Mouse (Mus musculus) Patski (cell line): ENCODE data around the gene Ppp1r13b. TPM values are rescaled to one million over a fixed set of nuclear protein-coding genes. Genes with fewer than 3 reads are reported as not detected.

Experiments
- ATAC-seq: fragments of 100-300 bp; one replicate; pipeline ENCODE4 v1.8.0; 2021
- CTCF ChIA-PET: fragments of 350-600 bp; sonication (Branson Sonifier 250); formaldehyde crosslinking; loops from one replicate; lab custom pipeline; 2022; ENCODE audit warnings: inconsistent platforms; lab: Charles Lee
- POLR2A ChIA-PET: fragments of 350-600 bp; sonication (Branson Sonifier 250); formaldehyde crosslinking; loops from one replicate; lab custom pipeline; 2022; ENCODE audit warnings: antibody characterized with exemption, inconsistent platforms; lab: Charles Lee
- DNase-seq: peaks from one replicate; pipeline ENCODE4 v3.0.0-alpha.2; 2011; ENCODE audit warnings: low read depth, low spot score
- H3K27me3 ChIP-seq: fragments of 371-371 bp; one replicate; pipeline ENCODE4 v1.5.1; 2021
- CTCF ChIP-seq: fragments of 100-300 bp; IDR thresholded peaks from one replicate; pipeline ENCODE4 v1.5.1; 2021
- in situ Hi-C: fragments of 300-500 bp; cut with MboI; formaldehyde crosslinking; loops from 3 replicates; pipeline ENCODE4 v1.11.1; 2018; ENCODE audit warnings: low pct_unique_long_range_greater_than_20kb, mixed read lengths
- polyA plus RNA-seq: library from polyadenylated mRNA; unstranded; gene quantifications from one replicate; pipeline ENCODE4 v1.2.3, GENCODE M21; 2021

The Ppp1r13b gene
- polyA plus RNA-seq, 1 experiment from 2014 or later, result 6.9 TPM

DNA sequence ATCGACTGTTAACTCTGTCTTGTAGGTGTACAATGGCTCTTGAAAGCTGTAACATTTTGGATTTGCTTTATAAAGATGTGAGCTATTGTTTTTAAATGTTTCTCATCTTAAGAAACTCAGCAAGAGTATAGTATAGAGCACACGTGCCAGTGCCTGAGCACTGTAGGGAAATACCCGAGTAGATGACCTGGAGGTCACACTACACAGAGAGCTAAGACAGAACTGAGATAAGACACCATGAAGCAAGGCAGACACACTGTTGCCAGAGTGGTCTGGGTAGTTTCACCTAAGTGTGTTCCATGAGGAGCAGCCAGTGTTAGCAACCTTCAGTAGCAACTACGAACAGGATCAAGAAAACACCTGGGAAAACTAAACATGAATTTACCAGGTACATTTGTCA is 25.1 kb downstream of the Ppp1r13b start:
- ChIA-PET CTCF (no interaction called here), POLR2A (no interaction called here)
- ATAC-seq (no peak), DNase-seq (no peak)
- no peaks in the 10 kb centered on the region for H3K27me3 ChIP-seq
- in situ Hi-C loops, result no loop called here
- TF ChIP-seq CTCF, result no peak

DNA sequence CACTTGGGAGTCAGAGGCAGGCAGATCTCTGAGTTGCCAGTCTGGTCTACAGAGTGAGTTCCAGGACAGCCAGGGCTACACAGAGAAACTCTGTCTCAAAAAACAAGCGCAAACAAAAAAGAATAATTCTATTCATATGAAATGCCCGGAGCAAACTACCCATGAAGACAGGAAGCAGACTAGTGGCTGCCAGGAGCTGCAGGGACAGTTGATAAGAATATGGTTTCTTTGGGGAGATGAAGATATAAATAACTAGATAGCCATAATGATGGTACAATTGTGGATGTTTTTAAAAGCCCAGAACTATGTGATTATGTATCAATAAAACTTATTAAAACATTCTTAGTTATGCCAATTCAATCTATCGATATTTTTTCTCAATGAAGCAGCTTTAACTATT is 25.9 kb downstream of the Ppp1r13b start:
- no peaks in the 10 kb centered on the region for H3K27me3 ChIP-seq
- DNase-seq (no peak), ATAC-seq (no peak)
- in situ Hi-C loops, result no loop called here
- TF ChIP-seq CTCF, result no peak
- CTCF ChIA-PET, result no interaction called here
- POLR2A ChIA-PET, result no interaction called here

DNA sequence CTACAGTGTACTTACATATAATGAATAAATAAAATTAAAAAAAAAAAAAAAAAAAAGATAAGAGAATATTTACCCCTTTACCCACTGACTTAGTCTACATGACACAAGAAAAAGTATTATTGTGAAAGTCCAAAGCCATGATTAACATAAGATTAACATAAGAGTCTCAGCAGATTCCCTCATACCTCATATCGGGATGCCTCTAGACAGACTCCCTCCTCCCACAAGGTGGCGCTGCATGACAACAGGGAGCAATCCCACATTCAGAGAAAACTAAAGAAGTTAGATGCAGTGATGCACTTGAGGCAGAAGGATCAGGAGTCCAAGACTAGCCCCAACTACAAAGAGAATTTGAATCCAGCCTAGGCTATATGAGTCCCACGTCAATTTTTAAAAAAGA is 29.7 kb downstream of the Ppp1r13b start:
- in situ Hi-C loops, result loop anchor here (5.0 kb wide), 2 partner anchors 74 to 209 kb away; no protein-coding TSS in a partner anchor
- ChIA-PET POLR2A (no interaction called here), CTCF (no interaction called here)
- TF ChIP-seq CTCF, result peak; percentile 69
- no peak for ATAC-seq
- peak; percentile 28 for DNase-seq
- H3K27me3 ChIP-seq, result no peaks in the 10 kb centered on the region

DNA sequence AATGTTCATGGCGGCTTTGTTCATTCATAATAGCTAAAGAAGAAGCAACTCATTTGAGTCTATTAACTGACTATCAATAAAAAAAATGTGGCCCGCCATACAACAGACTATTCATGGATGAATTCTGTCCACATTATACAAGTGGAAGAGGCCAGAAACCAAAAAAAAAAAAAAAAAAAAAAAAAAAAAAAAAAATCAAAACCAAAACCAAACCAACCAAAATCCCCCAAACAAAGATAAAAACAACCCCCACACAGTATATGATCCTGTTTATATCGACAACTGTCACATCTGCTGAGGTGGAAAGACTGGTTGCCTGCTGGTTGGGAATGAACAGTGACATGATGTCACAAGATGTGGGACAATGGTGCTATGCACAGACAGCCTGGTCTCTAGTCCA is 32.4 kb downstream of the Ppp1r13b start:
- ATAC-seq (no peak), DNase-seq (no peak)
- H3K27me3 ChIP-seq, result no peaks in the 10 kb centered on the region
- CTCF ChIA-PET, result no interaction called here
- POLR2A ChIA-PET, result no interaction called here
- TF ChIP-seq CTCF, result no peak
- in situ Hi-C loops, result loop anchor here (5.0 kb wide), 2 partner anchors 77 to 212 kb away; no protein-coding TSS in a partner anchor

DNA sequence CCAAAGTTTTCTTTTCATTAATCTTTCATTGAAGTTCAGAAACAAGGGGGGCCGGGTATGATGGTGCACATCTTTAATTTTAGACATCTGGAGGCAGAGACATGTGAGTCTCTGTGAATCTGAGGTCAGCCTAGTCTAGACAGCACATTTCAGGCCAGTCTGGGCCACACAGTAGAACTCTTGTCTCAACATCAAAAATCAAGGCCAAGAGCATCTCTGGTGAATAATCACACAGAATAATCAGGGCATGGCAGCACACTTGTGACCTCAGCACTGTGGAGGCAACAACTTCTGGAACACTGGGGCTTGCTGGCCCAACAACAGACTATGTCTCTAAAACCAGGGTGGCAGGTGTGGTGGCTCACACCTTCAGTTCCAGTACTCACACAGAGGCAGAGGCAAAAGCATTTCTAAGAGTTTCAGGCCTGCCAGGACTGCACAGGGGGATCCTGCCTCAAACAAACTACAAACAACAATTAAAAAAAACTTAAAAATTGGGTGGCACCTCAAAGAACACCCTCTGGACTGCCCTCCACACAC is 33.2 kb downstream of the Ppp1r13b start:
- ATAC-seq (no peak), DNase-seq (no peak)
- CTCF ChIA-PET, result no interaction called here
- POLR2A ChIA-PET, result no interaction called here
- in situ Hi-C loops, result loop anchor here (5.0 kb wide), 2 partner anchors 78 to 213 kb away; no protein-coding TSS in a partner anchor
- no peaks in the 10 kb centered on the region for H3K27me3 ChIP-seq
- no peak for TF ChIP-seq CTCF

DNA sequence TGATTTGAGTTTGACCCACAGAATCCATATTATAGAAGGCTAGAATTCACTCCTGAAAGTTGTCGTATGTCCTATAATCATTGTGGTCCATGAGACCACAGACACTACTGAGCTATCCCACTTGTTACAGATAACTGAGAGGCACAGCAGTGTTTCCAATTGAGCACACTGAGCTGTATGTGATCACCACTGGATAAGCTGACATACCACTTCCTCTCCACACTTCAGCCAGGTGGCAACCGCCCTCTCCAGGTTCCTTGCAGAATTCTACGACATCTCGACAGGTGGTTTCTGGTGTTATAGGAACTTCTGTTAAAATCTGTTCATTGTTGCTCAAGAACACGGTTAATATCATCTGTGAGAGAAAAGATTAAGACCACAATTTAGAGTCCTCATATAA is 35.8 kb downstream of the Ppp1r13b start:
- no peaks in the 10 kb centered on the region for H3K27me3 ChIP-seq
- TF ChIP-seq CTCF, result no peak
- ChIA-PET CTCF (interaction anchor here (0.8 kb wide), 1 partner anchor 129 kb away, joined by 3 read pairs; no protein-coding TSS in a partner anchor), POLR2A (no interaction called here)
- ATAC-seq, result no peak
- in situ Hi-C loops, result no loop called here
- no peak for DNase-seq

DNA sequence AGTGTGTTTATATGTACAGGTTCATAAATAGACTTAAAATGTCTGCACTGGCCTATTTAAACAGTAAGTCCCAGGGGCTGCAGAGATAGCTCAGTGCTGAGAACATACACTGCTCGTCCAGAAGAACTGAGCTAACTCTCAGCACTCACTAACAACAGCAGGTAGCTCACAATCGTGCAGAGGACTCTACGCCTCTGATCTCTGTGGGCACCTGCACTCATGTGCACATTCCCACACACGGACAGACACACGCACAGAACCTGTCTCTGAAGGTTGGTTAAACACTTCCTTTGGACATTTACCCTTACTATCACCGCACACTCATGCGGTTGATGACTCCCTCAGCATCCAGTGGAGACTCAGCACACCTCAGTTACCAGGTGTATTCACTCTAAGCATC is 37.1 kb downstream of the Ppp1r13b start:
- ATAC-seq (no peak), DNase-seq (no peak)
- ChIA-PET POLR2A (no interaction called here), CTCF (interaction anchor here (0.7 kb wide), 1 partner anchor 88 kb away, joined by 3 read pairs; no protein-coding TSS in a partner anchor)
- TF ChIP-seq CTCF, result no peak
- H3K27me3 ChIP-seq, result no peaks in the 10 kb centered on the region
- in situ Hi-C loops, result no loop called here

DNA sequence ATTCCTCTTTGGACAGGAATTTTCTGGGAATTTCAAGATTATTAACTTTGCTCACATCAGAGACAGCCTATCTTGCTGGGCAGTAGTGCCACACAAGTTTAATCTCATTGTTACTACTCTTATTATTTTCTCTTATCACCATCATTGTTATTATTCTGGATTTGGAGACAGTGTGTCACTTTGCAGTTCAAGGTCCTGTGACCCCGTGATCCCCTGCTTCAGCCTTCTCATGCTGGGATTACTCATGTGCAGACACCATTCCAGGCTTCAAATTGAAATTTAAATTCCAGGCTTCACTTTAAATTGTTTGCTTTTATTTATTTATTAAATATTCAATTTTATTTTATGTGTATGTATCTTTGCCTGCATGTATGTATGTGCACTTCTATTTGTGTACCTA is 38.1 kb downstream of the Ppp1r13b start:
- POLR2A ChIA-PET, result no interaction called here
- H3K27me3 ChIP-seq, result no peaks in the 10 kb centered on the region
- TF ChIP-seq CTCF, result no peak
- CTCF ChIA-PET, result no interaction called here
- no peak for DNase-seq
- in situ Hi-C loops, result no loop called here
- no peak for ATAC-seq

DNA sequence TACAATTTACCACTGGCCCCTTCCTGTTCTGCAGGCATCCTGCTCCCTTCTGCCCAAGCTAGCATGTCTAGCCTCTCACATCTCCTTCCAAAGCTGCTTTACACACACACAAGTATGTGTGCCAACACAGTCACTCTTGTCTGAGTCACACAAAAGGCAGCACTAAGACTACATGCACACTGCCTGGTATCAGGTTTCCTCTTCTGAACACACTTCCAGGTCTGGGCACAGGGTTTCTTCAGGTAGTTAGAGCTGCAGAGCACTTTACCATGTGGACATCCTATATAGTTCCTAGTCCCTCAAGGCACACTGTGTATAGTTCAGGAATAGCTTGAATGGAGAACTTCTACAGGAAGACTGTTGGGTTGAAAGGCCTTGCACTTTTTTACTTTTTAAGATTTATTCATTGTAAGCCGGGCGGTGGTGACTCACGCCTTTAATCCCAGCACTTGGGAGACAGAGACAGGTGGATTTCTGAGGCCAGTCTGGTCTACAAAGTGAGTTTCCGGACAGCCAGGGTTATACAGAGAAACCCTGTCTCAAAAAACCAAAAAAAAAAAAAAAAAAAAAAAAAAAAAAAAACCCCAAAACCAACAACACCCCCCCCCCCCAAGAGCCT is 43.6 kb downstream of the Ppp1r13b start:
- no peak for TF ChIP-seq CTCF
- ChIA-PET POLR2A (no interaction called here), CTCF (no interaction called here)
- DNase-seq, result no peak
- in situ Hi-C loops, result no loop called here
- H3K27me3 ChIP-seq, result no peaks in the 10 kb centered on the region
- ATAC-seq, result no peak

DNA sequence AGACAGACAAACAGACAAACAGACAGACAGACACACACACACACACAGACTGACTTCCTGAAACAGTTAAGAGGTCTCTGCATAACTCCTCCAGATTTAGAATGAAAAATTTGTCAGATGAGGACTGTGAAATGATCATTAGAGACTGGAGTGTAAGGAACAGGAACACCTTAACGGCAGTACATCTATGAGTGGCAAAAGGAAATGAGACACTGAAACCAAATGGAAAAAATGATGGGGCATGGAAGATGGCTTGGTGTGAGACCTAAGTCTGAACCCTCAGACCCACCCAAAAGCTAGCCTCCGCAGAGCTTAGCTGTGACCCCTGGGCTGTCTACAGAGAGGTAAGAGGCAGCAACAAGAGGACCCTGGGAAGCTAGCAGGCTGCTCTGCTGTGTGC is 52.5 kb downstream of the Ppp1r13b start:
- in situ Hi-C loops, result no loop called here
- ATAC-seq (no peak), DNase-seq (no peak)
- TF ChIP-seq CTCF, result no peak
- POLR2A ChIA-PET, result no interaction called here
- CTCF ChIA-PET, result no interaction called here
- H3K27me3 ChIP-seq, result no peaks in the 10 kb centered on the region

DNA sequence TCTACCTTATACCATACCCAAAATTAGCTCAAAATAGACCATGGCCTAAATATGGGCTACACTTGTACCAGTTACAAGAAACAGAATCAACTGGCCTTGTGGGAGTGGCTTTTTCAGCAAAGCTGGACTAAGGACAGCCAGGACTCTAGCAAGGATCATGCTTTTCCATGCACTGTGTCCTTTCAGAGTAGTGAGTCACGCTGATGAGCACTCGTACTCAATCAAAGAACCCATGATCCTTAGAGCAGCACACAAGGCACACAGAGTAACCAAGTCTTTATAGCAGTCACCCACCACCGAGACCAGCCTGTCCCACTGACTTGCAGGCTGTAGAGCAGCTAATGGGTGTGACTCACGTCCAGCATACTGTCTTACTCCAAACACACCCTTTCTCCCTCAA is 54.4 kb downstream of the Ppp1r13b start:
- DNase-seq, result no peak
- no peak for TF ChIP-seq CTCF
- H3K27me3 ChIP-seq, result no peaks in the 10 kb centered on the region
- in situ Hi-C loops, result no loop called here
- no peak for ATAC-seq
- ChIA-PET CTCF (interaction anchor here (1.1 to 1.2 kb wide), 2 partner anchors 26 to 71 kb away, joined by 3 read pairs; no protein-coding TSS in a partner anchor), POLR2A (no interaction called here)
